Mouse (Mus musculus) lung, postnatal 0 days (tissue): ENCODE data around the gene Crip2.

Source experiments
- CTCF ChIP-seq: IDR thresholded peaks from 2 replicates; pipeline ENCODE4 v1.5.1; 2016; ENCODE audit warnings: antibody characterized with exemption, mild to moderate bottlenecking
- EP300 ChIP-seq: IDR thresholded peaks from 2 replicates; pipeline ENCODE4 v1.6.1; 2016; ENCODE audit warnings: antibody characterized with exemption, mild to moderate bottlenecking, control low read depth

DNA sequence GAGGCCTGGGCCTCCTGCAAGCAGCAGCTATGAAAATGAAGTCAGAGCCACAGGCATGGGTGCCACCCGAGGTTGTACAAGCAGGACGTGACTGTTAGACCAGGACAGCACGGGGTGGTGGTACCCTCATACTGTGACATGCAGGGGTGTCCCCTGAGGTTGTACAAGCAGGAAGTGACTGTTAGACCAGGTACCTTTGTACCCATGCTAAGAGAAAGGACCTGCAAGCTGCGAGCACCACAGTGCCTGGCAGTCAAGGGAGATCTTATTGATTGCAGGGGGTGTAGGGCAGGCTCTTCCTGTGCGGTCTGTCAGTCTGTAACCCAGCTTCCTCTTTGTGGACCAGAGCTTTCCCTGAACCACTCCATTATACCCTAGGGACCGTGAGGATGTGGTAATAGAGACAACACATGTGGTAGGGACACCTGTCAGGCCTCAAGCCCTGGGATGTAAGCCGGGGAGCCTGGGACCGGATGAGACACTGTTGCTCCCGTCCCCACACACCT lies 28.0 kb downstream of the Crip2 start:
- no peak for TF ChIP-seq CTCF
- no peak for TF ChIP-seq EP300
